In genomic region chr12:72300971-72301370, GRCm38 (mm10) we compare ENCODE assay signal across 20 mouse cellular contexts.
DNase-seq lines count a peak whose midpoint lies in the region; ATAC-seq and TF ChIP-seq lines count a peak whose summit lies in the region.
"Had no signal": no experiment of that assay in that cellular context is flagged by ENCODE, and none has a peak within 500 bp of the region (broad histone marks: within the 10 kb centered on the region; RNA-seq: fewer than 3 reads in every experiment).

No protein-coding gene starts in this region.

- ATAC-seq in hindbrain, embryonic 16.5 days: no peak
- no peak for ATAC-seq in hindbrain, embryonic 12.5 days (ENCODE audit: low FRiP score)
- no peak for ATAC-seq in midbrain, postnatal 0 days (ENCODE audit: low FRiP score)
- ATAC-seq in hindbrain, postnatal 0 days: no peak
- ATAC-seq: forebrain, embryonic 14.5 days had no signal

- 0 out of 2 replicates have a peak overlapping the region, but pooled peaks have one; percentile 8 for H3K27ac ChIP-seq in hindbrain, embryonic 16.5 days (ENCODE audit: low read depth, low read length)
- H3K27ac ChIP-seq in hindbrain, embryonic 12.5 days: no peak overlapping the region
- H3K27ac ChIP-seq in midbrain, embryonic 10.5 days (replicated peaks): peak overlapping the region; percentile 69
- H3K27ac ChIP-seq in midbrain, postnatal 0 days (ENCODE audit: low read depth, low read length): no peak overlapping the region
- H3K27ac ChIP-seq in hindbrain, postnatal 0 days: 0 out of 2 replicates have a peak overlapping the region, but pooled peaks have one; percentile 17
- H3K27ac ChIP-seq: embryonic facial prominence, embryonic 15.5 days; hindbrain, embryonic 15.5 days had no signal

- no peak for TF ChIP-seq CTCF in midbrain, postnatal 0 days (IDR thresholded peaks at IDR 0.05)
- TF ChIP-seq CTCF in hindbrain, postnatal 0 days (IDR thresholded peaks at IDR 0.05; ENCODE audit: low read depth): no peak

- peaks cover 28% of the 10 kb centered on the region for H3K4me1 ChIP-seq in hindbrain, embryonic 16.5 days (ENCODE audit: control insufficient read depth, insufficient read depth, low read depth, low read length)
- peaks cover 35% of the 10 kb centered on the region for H3K4me1 ChIP-seq in hindbrain, embryonic 12.5 days
- peaks cover 34% of the 10 kb centered on the region for H3K4me1 ChIP-seq in midbrain, embryonic 10.5 days
- no peaks in the 10 kb centered on the region for H3K4me1 ChIP-seq in midbrain, postnatal 0 days (ENCODE audit: insufficient read depth, low read length)
- H3K4me1 ChIP-seq in hindbrain, postnatal 0 days (ENCODE audit: insufficient read depth, low read length): peaks cover 24% of the 10 kb centered on the region
- H3K4me1 ChIP-seq: embryonic facial prominence, embryonic 15.5 days; heart, embryonic 12.5 days had no signal

- WGBS in hindbrain, embryonic 16.5 days: 76% methylated on average over 8 of the region's 8 CpGs
- 70% methylated on average over 8 of the region's 8 CpGs for WGBS in hindbrain, embryonic 12.5 days
- 85% methylated on average over 8 of the region's 8 CpGs for WGBS in midbrain, embryonic 10.5 days
- 73% methylated on average over 8 of the region's 8 CpGs for WGBS in midbrain, postnatal 0 days
- WGBS in hindbrain, postnatal 0 days: 78% methylated on average over 8 of the region's 8 CpGs

- no peak overlapping the region for H3K4me2 ChIP-seq in hindbrain, embryonic 16.5 days (ENCODE audit: low read length)
- no peak overlapping the region for H3K4me2 ChIP-seq in hindbrain, embryonic 12.5 days (replicated peaks)
- no peak overlapping the region for H3K4me2 ChIP-seq in midbrain, postnatal 0 days (ENCODE audit: low read depth, low read length, poor library complexity, severe bottlenecking)
- no peak overlapping the region for H3K4me2 ChIP-seq in hindbrain, postnatal 0 days (ENCODE audit: low read depth, low read length)
- H3K4me2 ChIP-seq: embryonic facial prominence, embryonic 15.5 days; heart, embryonic 12.5 days; hindbrain, embryonic 15.5 days had no signal

- H3K9me3 ChIP-seq in hindbrain, embryonic 16.5 days (ENCODE audit: control insufficient read depth, low read length): no peaks in the 10 kb centered on the region
- no peaks in the 10 kb centered on the region for H3K9me3 ChIP-seq in hindbrain, embryonic 12.5 days (replicated peaks)
- peaks cover 10% of the 10 kb centered on the region; the same call in 1 of the 2 replicates for H3K9me3 ChIP-seq in midbrain, embryonic 10.5 days (replicated peaks)
- no peaks in the 10 kb centered on the region for H3K9me3 ChIP-seq in midbrain, postnatal 0 days (ENCODE audit: low read length)
- no peaks in the 10 kb centered on the region for H3K9me3 ChIP-seq in hindbrain, postnatal 0 days (ENCODE audit: low read length)
- H3K9me3 ChIP-seq: embryonic facial prominence, embryonic 15.5 days; heart, embryonic 12.5 days; hindbrain, embryonic 15.5 days had no signal

- no peak overlapping the region for H3K9ac ChIP-seq in hindbrain, embryonic 16.5 days (ENCODE audit: low read depth, low read length)
- no peak overlapping the region for H3K9ac ChIP-seq in hindbrain, embryonic 12.5 days
- H3K9ac ChIP-seq in midbrain, postnatal 0 days (replicated peaks; ENCODE audit: low read length, poor library complexity, severe bottlenecking): no peak overlapping the region
- no peak overlapping the region for H3K9ac ChIP-seq in hindbrain, postnatal 0 days (replicated peaks; ENCODE audit: low read length)
- H3K9ac ChIP-seq: embryonic facial prominence, embryonic 15.5 days; heart, embryonic 12.5 days; hindbrain, embryonic 15.5 days had no signal

- no peak for DNase-seq in midbrain, embryonic 10.5 days (ENCODE audit: low spot score)
- no peak for DNase-seq in midbrain, postnatal 0 days (ENCODE audit: low spot score)
- DNase-seq in hindbrain, postnatal 0 days (ENCODE audit: low spot score): no peak
- no peak for DNase-seq in frontal cortex, postnatal 10 days (ENCODE audit: low spot score in 2 of 2)
- no peak for DNase-seq in urinary bladder, postnatal 25 days (ENCODE audit: low spot score)
- DNase-seq: adrenal gland, adult 8-10 months; adrenal gland, postnatal 36 days; cerebellum, adult 11 months; cerebellum, adult 8-10 months; cerebellum, postnatal 14 days; gastrocnemius, postnatal 10 days; kidney, adult 11 months had no signal

- no peaks in the 10 kb centered on the region for H3K27me3 ChIP-seq in hindbrain, embryonic 16.5 days (replicated peaks; ENCODE audit: control insufficient read depth, insufficient read depth, low read length)
- H3K27me3 ChIP-seq in hindbrain, embryonic 12.5 days: no peaks in the 10 kb centered on the region
- no peaks in the 10 kb centered on the region for H3K27me3 ChIP-seq in midbrain, embryonic 10.5 days (ENCODE audit: low read depth, poor library complexity, severe bottlenecking)
- H3K27me3 ChIP-seq in midbrain, postnatal 0 days (ENCODE audit: insufficient read depth, low read length): no peaks in the 10 kb centered on the region
- no peaks in the 10 kb centered on the region for H3K27me3 ChIP-seq in hindbrain, postnatal 0 days (ENCODE audit: insufficient read depth, low read length)
- H3K27me3 ChIP-seq: embryonic facial prominence, embryonic 15.5 days; hindbrain, embryonic 15.5 days had no signal

- peaks cover 3% of the 10 kb centered on the region; the same call in 1 of the 2 replicates for H3K36me3 ChIP-seq in hindbrain, embryonic 16.5 days (ENCODE audit: control insufficient read depth, insufficient read depth, low read length)
- H3K36me3 ChIP-seq in hindbrain, embryonic 12.5 days: 0 out of 2 replicates have a peak, but pooled peaks cover 4% of the 10 kb centered on the region
- H3K36me3 ChIP-seq in midbrain, embryonic 10.5 days: peaks cover 10% of the 10 kb centered on the region
- peaks cover 7% of the 10 kb centered on the region for H3K36me3 ChIP-seq in midbrain, postnatal 0 days (ENCODE audit: insufficient read depth, low read length)
- peaks cover 6% of the 10 kb centered on the region; the same call in 1 of the 2 replicates for H3K36me3 ChIP-seq in hindbrain, postnatal 0 days (ENCODE audit: insufficient read depth, low read length)
- H3K36me3 ChIP-seq: embryonic facial prominence, embryonic 15.5 days; heart, embryonic 12.5 days; hindbrain, embryonic 15.5 days had no signal

- H3K4me3 ChIP-seq in hindbrain, embryonic 16.5 days (ENCODE audit: low read length): no peak overlapping the region
- H3K4me3 ChIP-seq in hindbrain, embryonic 12.5 days: no peak overlapping the region
- H3K4me3 ChIP-seq in midbrain, embryonic 10.5 days: no peak overlapping the region
- H3K4me3 ChIP-seq in midbrain, postnatal 0 days (ENCODE audit: low read depth, low read length): no peak overlapping the region
- H3K4me3 ChIP-seq in hindbrain, postnatal 0 days (ENCODE audit: low read length): no peak overlapping the region
- H3K4me3 ChIP-seq: embryonic facial prominence, embryonic 15.5 days; erythroblast, embryonic 14.5 days; forebrain, embryonic 10.5 days; heart, embryonic 12.5 days; hindbrain, embryonic 15.5 days had no signal

Comparison
In these comparisons a context has a peak if more than half of its experiments do, and no peak if none do; other contexts are left out.
1. H3K27ac ChIP-seq: peak in hindbrain, embryonic 16.5 days (single experiment), midbrain, embryonic 10.5 days (single experiment) and hindbrain, postnatal 0 days (single experiment); none in hindbrain, embryonic 12.5 days (single experiment) and midbrain, postnatal 0 days (single experiment).